Mouse (Mus musculus): ENCODE results near the gene Trpt1. TPM values are rescaled to one million over a fixed set of nuclear protein-coding genes. Genes with fewer than 3 reads are reported as not detected.
A peak's percentile ranks its signal among the peaks of the same experiment; 100 is the strongest.

Gene Trpt1
- polyA plus RNA-seq, 1 experiment from 2014 or later, result 10.6 TPM

GRCm38 (mm10) chr19:6968491-6969271 lies 27.2 kb upstream of the Trpt1 start:
- DNase-seq (ENCODE audit: low spot score), result no peak
- H3K9me3 ChIP-seq (replicated peaks), result no peaks in the 10 kb centered on the region
- peak overlapping the region; percentile 87; the same call in 1 of the 2 replicates for H3K27ac ChIP-seq
- H3K27me3 ChIP-seq (ENCODE audit: low read depth, poor library complexity, severe bottlenecking), result peaks cover 3% of the 10 kb centered on the region; the same call in 1 of the 2 replicates
- peaks cover 54% of the 10 kb centered on the region for H3K4me1 ChIP-seq
- H3K4me3 ChIP-seq, result peak overlapping the region; percentile 66
- 12% methylated on average over 15 of the region's 15 CpGs for WGBS
- H3K36me3 ChIP-seq, result peaks cover 29% of the 10 kb centered on the region

- DNase-seq (ENCODE audit: low spot score), result no peak
- Histone ChIP-seq H3K9me3 (replicated peaks) (no peaks in the 10 kb centered on the region), H3K36me3 (peaks cover 23% of the 10 kb centered on the region), H3K4me1 (peaks cover 59% of the 10 kb centered on the region), H3K27ac (peak overlapping the region; percentile 87), H3K27me3 (ENCODE audit: low read depth, poor library complexity, severe bottlenecking) (peaks cover 3% of the 10 kb centered on the region; the same call in 1 of the 2 replicates), H3K4me3 (peak overlapping the region; percentile 66)
- under 1% methylated on average over 20 of the region's 20 CpGs for whole genome bisulfite sequencing
Observed at GRCm38 (mm10) chr19:6969291-6969664, 26.7 kb upstream of the Trpt1 start.

GRCm38 (mm10) chr19:6969665-6970381 lies 26.1 kb upstream of the Trpt1 start:
- peaks cover 59% of the 10 kb centered on the region for H3K4me1 ChIP-seq

GRCm38 (mm10) chr19:6970460-6971085 lies 25.4 kb upstream of the Trpt1 start:
- no peak for DNase-seq (ENCODE audit: low spot score)
- WGBS, result 24% methylated on average over 11 of the region's 11 CpGs
- H3K9me3 ChIP-seq (replicated peaks), result no peaks in the 10 kb centered on the region
- H3K27ac ChIP-seq, result peak overlapping the region; percentile 87
- H3K27me3 ChIP-seq (ENCODE audit: low read depth, poor library complexity, severe bottlenecking), result peaks cover 3% of the 10 kb centered on the region; the same call in 1 of the 2 replicates
- peak overlapping the region; percentile 66 for H3K4me3 ChIP-seq
- peaks cover 10% of the 10 kb centered on the region for H3K36me3 ChIP-seq
- H3K4me1 ChIP-seq, result peaks cover 59% of the 10 kb centered on the region

More at GRCm38 (mm10) chr19:6969665-6970381, 26.1 kb upstream of the Trpt1 start:
- H3K9me3 ChIP-seq (replicated peaks), result no peaks in the 10 kb centered on the region
- WGBS, result 1% methylated on average over 53 of the region's 55 CpGs
- peak; percentile 86 for DNase-seq (ENCODE audit: low spot score)
- peaks cover 3% of the 10 kb centered on the region; the same call in 1 of the 2 replicates for H3K27me3 ChIP-seq (ENCODE audit: low read depth, poor library complexity, severe bottlenecking)
- peak overlapping the region; percentile 66 for H3K4me3 ChIP-seq
- H3K36me3 ChIP-seq, result peaks cover 17% of the 10 kb centered on the region
- H3K27ac ChIP-seq, result peak overlapping the region; percentile 87

GRCm38 (mm10) chr19:6971644-6972043 lies 24.3 kb upstream of the Trpt1 start:
- H3K27me3 ChIP-seq (ENCODE audit: low read depth, poor library complexity, severe bottlenecking), result peaks cover 3% of the 10 kb centered on the region; the same call in 1 of the 2 replicates
- WGBS, result 13% methylated on average over 6 of the region's 6 CpGs
- peaks cover 8% of the 10 kb centered on the region for H3K36me3 ChIP-seq
- H3K9me3 ChIP-seq (replicated peaks), result no peaks in the 10 kb centered on the region
- no peak for DNase-seq (ENCODE audit: low spot score)
- peaks cover 69% of the 10 kb centered on the region for H3K4me1 ChIP-seq
- H3K27ac ChIP-seq, result peak overlapping the region; percentile 37; the same call in 1 of the 2 replicates
- H3K4me3 ChIP-seq, result peak overlapping the region; percentile 8; the same call in 1 of the 2 replicates

- peaks cover 75% of the 10 kb centered on the region for H3K4me1 ChIP-seq
- H3K4me3 ChIP-seq, result no peak overlapping the region; the same call in 1 of the 2 replicates
Observed at GRCm38 (mm10) chr19:6972247-6972917, 23.5 kb upstream of the Trpt1 start.

GRCm38 (mm10) chr19:6973581-6974190 lies 22.2 kb upstream of the Trpt1 start:
- Histone ChIP-seq H3K4me1 (peaks cover 78% of the 10 kb centered on the region), H3K36me3 (peaks cover 28% of the 10 kb centered on the region), H3K27me3 (ENCODE audit: low read depth, poor library complexity, severe bottlenecking) (peaks cover 3% of the 10 kb centered on the region; the same call in 1 of the 2 replicates), H3K27ac (peak overlapping the region; percentile 93), H3K9me3 (replicated peaks) (no peaks in the 10 kb centered on the region), H3K4me3 (peak overlapping the region; percentile 83)
- 31% methylated on average over 12 of the region's 12 CpGs for WGBS
- no peak for DNase-seq (ENCODE audit: low spot score)

More at GRCm38 (mm10) chr19:6972247-6972917, 23.5 kb upstream of the Trpt1 start:
- 86% methylated on average over 13 of the region's 13 CpGs for WGBS
- no peak for DNase-seq (ENCODE audit: low spot score)
- Histone ChIP-seq H3K27ac (0 out of 2 replicates have a peak overlapping the region, but pooled peaks have one; percentile 37), H3K9me3 (replicated peaks) (no peaks in the 10 kb centered on the region), H3K36me3 (peaks cover 14% of the 10 kb centered on the region), H3K27me3 (ENCODE audit: low read depth, poor library complexity, severe bottlenecking) (peaks cover 3% of the 10 kb centered on the region; the same call in 1 of the 2 replicates)

GRCm38 (mm10) chr19:6974211-6975205 lies 21.4 kb upstream of the Trpt1 start, which contains the start of gene Ppp1r14b:
TSS of gene Ppp1r14b (plus strand) at chr19:6974968.
- 2% methylated on average over 83 of the region's 84 CpGs for WGBS
- Histone ChIP-seq H3K27me3 (ENCODE audit: low read depth, poor library complexity, severe bottlenecking) (peaks cover 3% of the 10 kb centered on the region; the same call in 1 of the 2 replicates), H3K27ac (peak within 1 kb of the TSS; percentile 93), H3K4me1 (peaks cover 78% of the 10 kb centered on the region), H3K36me3 (peaks cover 31% of the 10 kb centered on the region), H3K4me3 (peak within 1 kb of the TSS; percentile 83), H3K9me3 (replicated peaks) (no peaks in the 10 kb centered on the region)
- DNase-seq (ENCODE audit: low spot score), result peak; percentile 94

- WGBS, result under 1% methylated on average over 16 of the region's 16 CpGs
- Histone ChIP-seq H3K36me3 (peaks cover 31% of the 10 kb centered on the region), H3K4me3 (peak within 1 kb of the TSS; percentile 83), H3K4me1 (peaks cover 69% of the 10 kb centered on the region), H3K9me3 (replicated peaks) (no peaks in the 10 kb centered on the region), H3K27ac (peak within 1 kb of the TSS; percentile 93), H3K27me3 (ENCODE audit: low read depth, poor library complexity, severe bottlenecking) (0 out of 2 replicates have a peak, but pooled peaks cover 2% of the 10 kb centered on the region)
- DNase-seq (ENCODE audit: low spot score), result peak; percentile 79
Observed at GRCm38 (mm10) chr19:6975537-6976521, 20.1 kb upstream of the Trpt1 start, which contains the start of gene Plcb3. TSS of gene Plcb3 (minus strand) at chr19:6976470.
